Mouse (Mus musculus) olfactory bulb, adult 2 months (tissue): ENCODE data around the gene Hmgb1.

Source experiments
- CTCF ChIP-seq: fragments of 200-500 bp; IDR thresholded peaks from 2 replicates; pipeline ENCODE4 v1.5.1; 2012; ENCODE audit warnings: low read depth, mild to moderate bottlenecking, low read length, moderate library complexity; ENCODE audit not compliant: insufficient read depth
- POLR2A ChIP-seq: fragments of 200-500 bp; IDR thresholded peaks from 2 replicates; pipeline ENCODE4 v1.6.1; 2012; ENCODE audit warnings: mild to moderate bottlenecking, low read depth, low read length, moderate library complexity; ENCODE audit not compliant: insufficient read depth

DNA sequence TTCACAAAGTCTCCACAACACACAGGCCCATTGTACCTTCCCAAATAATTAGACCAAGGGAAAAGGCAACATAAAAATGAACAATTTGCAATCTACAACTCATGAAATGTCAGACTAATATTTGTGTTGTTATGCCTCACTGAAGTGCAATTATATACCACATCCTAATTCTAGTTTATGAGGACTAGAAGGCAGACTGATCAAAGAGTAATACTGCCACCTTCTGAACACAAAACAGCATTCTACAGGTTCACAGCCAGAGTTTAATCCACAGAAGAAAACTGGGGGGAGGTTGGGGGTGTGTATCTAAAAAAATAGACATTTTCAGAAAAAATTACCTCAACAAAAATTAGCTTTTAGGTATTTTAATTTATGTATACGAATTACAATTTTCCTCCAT is 135.3 kb downstream of the Hmgb1 start:
- no peak for TF ChIP-seq POLR2A
- no peak for TF ChIP-seq CTCF
